Mouse (Mus musculus): Measurements from ENCODE around the gene Large1. TPM values are rescaled to one million over a fixed set of nuclear protein-coding genes. Genes with fewer than 3 reads are reported as not detected.

The Large1 gene
- polyA plus RNA-seq, 1 experiment from 2014 or later, result 14.8 TPM

DNA sequence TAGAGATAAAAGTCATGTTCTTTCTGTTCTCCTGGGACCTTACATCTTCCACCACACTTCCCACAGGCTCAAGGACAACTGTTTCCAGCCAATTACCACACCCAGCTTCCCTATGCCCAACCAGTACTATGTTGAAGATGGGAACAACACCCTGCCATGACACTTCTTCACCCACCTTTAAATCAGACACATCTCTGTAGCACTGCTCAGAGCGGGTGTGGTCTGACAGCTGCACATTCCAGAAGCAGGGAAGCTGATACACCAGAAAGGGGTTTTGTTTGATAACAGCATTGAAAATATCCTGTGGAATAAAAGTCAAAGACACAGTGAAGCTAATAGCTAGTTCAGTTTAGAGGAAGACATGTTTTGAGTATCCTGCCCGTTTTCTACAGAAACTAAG lies 470.3 kb downstream of the Large1 start:
- ATAC-seq, result no peak
- no peak overlapping the region for H3K27ac ChIP-seq (ENCODE audit: low read length)
- H3K4me2 ChIP-seq (ENCODE audit: low read length), result no peak overlapping the region
- WGBS, result 97% methylated on average over 2 of the region's 2 CpGs
- no peak overlapping the region for H3K4me3 ChIP-seq (ENCODE audit: low read depth, low read length)
- no peaks in the 10 kb centered on the region for H3K27me3 ChIP-seq (ENCODE audit: control insufficient read depth, insufficient read depth, low read depth, low read length)
- H3K36me3 ChIP-seq (ENCODE audit: control insufficient read depth, insufficient read depth, low read length), result no peaks in the 10 kb centered on the region
- H3K9ac ChIP-seq (ENCODE audit: low read depth, low read length), result no peak overlapping the region
- no peaks in the 10 kb centered on the region for H3K9me3 ChIP-seq (replicated peaks; ENCODE audit: control insufficient read depth, low read length, poor library complexity, severe bottlenecking)
- no peaks in the 10 kb centered on the region for H3K4me1 ChIP-seq (ENCODE audit: control insufficient read depth, insufficient read depth, low read length)

DNA sequence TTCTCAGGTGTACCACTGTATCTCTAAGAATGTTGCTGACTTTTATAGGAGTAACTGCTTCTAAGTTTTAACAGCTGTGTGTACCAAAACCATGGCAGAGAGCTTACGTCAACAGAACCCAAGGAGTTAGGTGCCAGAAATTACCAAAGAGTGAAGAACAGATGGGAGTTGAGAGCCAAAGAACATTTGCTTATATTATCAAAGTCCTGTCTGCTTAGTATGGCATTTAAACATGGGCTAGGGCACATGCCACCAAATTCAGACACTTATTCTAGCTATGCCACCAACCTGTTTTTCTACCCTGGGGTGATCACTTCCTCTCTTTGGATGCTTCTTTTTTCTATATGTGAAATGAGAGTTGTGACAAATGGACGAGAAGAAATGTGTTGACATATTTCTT lies 479.9 kb downstream of the Large1 start:
- H3K4me2 ChIP-seq (ENCODE audit: low read length), result no peak overlapping the region
- no peaks in the 10 kb centered on the region for H3K9me3 ChIP-seq (replicated peaks; ENCODE audit: control insufficient read depth, low read length, poor library complexity, severe bottlenecking)
- no peaks in the 10 kb centered on the region for H3K4me1 ChIP-seq (ENCODE audit: control insufficient read depth, insufficient read depth, low read length)
- H3K4me3 ChIP-seq (ENCODE audit: low read depth, low read length), result no peak overlapping the region
- H3K36me3 ChIP-seq (ENCODE audit: control insufficient read depth, insufficient read depth, low read length), result no peaks in the 10 kb centered on the region
- H3K27ac ChIP-seq (ENCODE audit: low read length), result no peak overlapping the region
- no peaks in the 10 kb centered on the region for H3K27me3 ChIP-seq (ENCODE audit: control insufficient read depth, insufficient read depth, low read depth, low read length)
- WGBS, result 93% methylated on average over 2 of the region's 2 CpGs
- no peak overlapping the region for H3K9ac ChIP-seq (ENCODE audit: low read depth, low read length)
- no peak for ATAC-seq

DNA sequence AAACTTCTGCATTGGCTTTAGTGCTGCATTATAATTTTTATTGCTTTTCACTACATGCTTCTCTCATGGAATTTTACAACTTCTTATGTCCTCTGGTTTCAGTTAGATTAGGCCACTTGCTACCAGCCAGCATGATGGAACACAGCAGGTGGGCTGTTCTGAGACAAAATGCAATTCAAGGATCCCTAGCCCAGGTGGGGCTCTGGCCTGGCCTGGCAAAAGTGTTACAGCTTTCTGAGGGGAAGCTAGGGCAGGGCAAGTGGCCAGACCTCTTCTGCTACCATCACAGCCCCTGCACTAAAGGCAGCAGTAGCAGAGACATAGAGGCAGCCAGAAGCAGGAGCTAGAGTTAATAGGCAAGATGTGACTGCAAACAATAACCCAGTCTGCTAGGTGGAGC lies 506.5 kb downstream of the Large1 start:
- Histone ChIP-seq H3K27ac (ENCODE audit: low read length) (no peak overlapping the region), H3K27me3 (ENCODE audit: control insufficient read depth, insufficient read depth, low read depth, low read length) (no peaks in the 10 kb centered on the region), H3K9me3 (replicated peaks; ENCODE audit: control insufficient read depth, low read length, poor library complexity, severe bottlenecking) (no peaks in the 10 kb centered on the region), H3K9ac (ENCODE audit: low read depth, low read length) (no peak overlapping the region), H3K36me3 (ENCODE audit: control insufficient read depth, insufficient read depth, low read length) (peaks cover 14% of the 10 kb centered on the region), H3K4me2 (ENCODE audit: low read length) (no peak overlapping the region), H3K4me3 (ENCODE audit: low read depth, low read length) (no peak overlapping the region), H3K4me1 (ENCODE audit: control insufficient read depth, insufficient read depth, low read length) (no peaks in the 10 kb centered on the region)
- ATAC-seq, result no peak

DNA sequence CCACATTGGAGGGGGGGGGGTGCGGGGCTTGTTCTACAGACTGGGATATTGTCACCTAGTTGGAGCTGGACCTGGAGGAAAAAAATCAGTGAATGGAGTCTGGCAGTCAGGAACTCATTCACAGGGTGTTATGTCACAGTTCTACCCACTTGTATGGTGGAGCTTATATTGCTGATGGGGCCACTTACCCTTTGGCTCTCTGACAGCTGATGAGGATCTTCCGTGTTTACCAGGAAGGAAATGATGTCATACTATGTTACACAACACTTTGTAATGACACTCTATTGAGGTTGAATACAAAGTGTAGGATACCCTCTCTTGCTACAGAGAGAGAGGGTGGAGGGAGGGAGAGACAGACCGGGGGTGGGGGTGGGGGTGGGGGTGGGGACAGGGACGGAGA lies 517.5 kb downstream of the Large1 start:
- H3K27ac ChIP-seq (ENCODE audit: low read length), result no peak overlapping the region
- H3K9me3 ChIP-seq (replicated peaks; ENCODE audit: control insufficient read depth, low read length, poor library complexity, severe bottlenecking), result no peaks in the 10 kb centered on the region
- no peak for ATAC-seq
- H3K4me3 ChIP-seq (ENCODE audit: low read depth, low read length), result no peak overlapping the region
- WGBS, result 90% methylated on average over 4 of the region's 4 CpGs
- H3K27me3 ChIP-seq (ENCODE audit: control insufficient read depth, insufficient read depth, low read depth, low read length), result no peaks in the 10 kb centered on the region
- H3K4me1 ChIP-seq (ENCODE audit: control insufficient read depth, insufficient read depth, low read length), result no peaks in the 10 kb centered on the region
- no peak overlapping the region for H3K9ac ChIP-seq (ENCODE audit: low read depth, low read length)
- H3K36me3 ChIP-seq (ENCODE audit: control insufficient read depth, insufficient read depth, low read length), result peaks cover 8% of the 10 kb centered on the region
- H3K4me2 ChIP-seq (ENCODE audit: low read length), result no peak overlapping the region

DNA sequence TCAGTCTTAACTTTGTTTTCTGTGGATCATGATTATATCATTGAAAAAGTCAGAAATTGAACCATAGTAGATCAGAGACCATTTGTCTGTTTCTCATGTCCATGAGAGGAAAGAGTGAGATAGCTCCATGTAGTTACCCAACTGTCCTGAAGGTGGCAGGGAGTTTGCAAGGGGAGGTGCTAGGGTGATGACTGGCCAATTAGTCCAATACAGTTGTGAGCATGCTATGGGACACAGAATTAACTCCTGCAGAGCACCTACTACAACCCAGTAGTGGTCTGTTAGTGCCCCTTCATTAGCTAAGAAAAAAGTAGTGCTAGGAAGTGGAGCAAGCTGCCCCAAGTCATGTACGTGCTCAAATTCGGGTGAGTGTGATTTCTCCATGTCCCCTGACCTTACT lies 520.2 kb downstream of the Large1 start:
- Histone ChIP-seq H3K9me3 (replicated peaks; ENCODE audit: control insufficient read depth, low read length, poor library complexity, severe bottlenecking) (no peaks in the 10 kb centered on the region), H3K4me3 (ENCODE audit: low read depth, low read length) (no peak overlapping the region), H3K4me2 (ENCODE audit: low read length) (no peak overlapping the region), H3K27me3 (ENCODE audit: control insufficient read depth, insufficient read depth, low read depth, low read length) (no peaks in the 10 kb centered on the region), H3K27ac (ENCODE audit: low read length) (no peak overlapping the region), H3K4me1 (ENCODE audit: control insufficient read depth, insufficient read depth, low read length) (no peaks in the 10 kb centered on the region), H3K9ac (ENCODE audit: low read depth, low read length) (no peak overlapping the region), H3K36me3 (ENCODE audit: control insufficient read depth, insufficient read depth, low read length) (peaks cover 8% of the 10 kb centered on the region)
- WGBS, result 83% methylated on average over 2 of the region's 2 CpGs
- no peak for ATAC-seq

DNA sequence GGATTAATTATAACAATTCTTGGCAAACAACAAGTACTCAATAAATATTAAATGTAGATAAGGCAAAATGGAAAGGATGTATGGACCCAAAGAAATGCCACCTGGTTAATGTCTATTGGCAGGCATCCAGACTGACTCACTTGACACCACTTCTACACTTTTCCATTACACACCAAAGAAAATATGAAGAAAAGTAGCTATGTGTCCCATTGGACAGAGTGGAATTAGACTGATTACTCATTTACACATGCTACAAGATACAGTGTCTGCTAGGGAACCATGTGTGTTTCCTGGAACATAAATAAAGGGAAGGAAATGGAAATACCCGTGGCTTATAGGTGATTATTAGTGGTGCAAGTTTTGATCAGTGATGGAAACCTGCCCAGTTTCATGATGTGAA lies 521.0 kb downstream of the Large1 start:
- Histone ChIP-seq H3K27me3 (ENCODE audit: control insufficient read depth, insufficient read depth, low read depth, low read length) (no peaks in the 10 kb centered on the region), H3K4me2 (ENCODE audit: low read length) (no peak overlapping the region), H3K9ac (ENCODE audit: low read depth, low read length) (no peak overlapping the region), H3K27ac (ENCODE audit: low read length) (no peak overlapping the region), H3K4me3 (ENCODE audit: low read depth, low read length) (no peak overlapping the region), H3K36me3 (ENCODE audit: control insufficient read depth, insufficient read depth, low read length) (peaks cover 8% of the 10 kb centered on the region), H3K4me1 (ENCODE audit: control insufficient read depth, insufficient read depth, low read length) (no peaks in the 10 kb centered on the region), H3K9me3 (replicated peaks; ENCODE audit: control insufficient read depth, low read length, poor library complexity, severe bottlenecking) (no peaks in the 10 kb centered on the region)
- no peak for ATAC-seq
- WGBS, result 100% methylated on average over 1 of the region's 1 CpGs

DNA sequence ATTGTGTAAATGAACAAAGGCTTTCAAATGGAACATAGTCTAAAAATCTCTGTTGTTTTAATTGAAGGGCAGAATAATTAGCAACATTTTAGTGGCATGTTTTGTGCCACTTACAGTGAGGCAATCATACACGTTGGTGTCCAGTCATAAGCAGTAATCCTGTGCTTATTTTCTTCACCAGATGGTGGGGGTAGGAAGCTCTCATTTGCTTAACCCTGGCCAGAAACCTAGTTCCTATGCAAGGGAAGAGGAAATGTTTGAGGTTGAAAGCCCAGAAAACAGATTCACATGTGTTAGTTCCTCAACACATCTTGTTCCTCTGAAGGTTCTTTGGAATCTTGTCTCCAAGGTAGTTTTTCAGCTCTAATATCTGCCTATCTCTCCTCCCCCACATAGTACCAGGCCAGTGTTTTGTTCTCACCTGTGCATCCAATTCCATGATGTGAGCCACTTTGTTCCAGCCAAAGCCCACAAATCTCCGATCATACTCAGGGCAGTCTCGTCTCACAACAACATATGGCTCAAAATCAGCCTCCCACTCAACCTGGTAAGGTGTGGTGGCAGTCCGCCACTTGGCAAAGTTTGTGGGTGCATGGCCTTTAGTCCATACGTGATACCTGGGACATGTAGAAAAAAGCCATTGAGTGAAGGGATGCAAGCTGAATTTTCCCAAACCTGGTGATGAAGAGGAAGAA lies 535.5 kb downstream of the Large1 start:
- H3K4me1 ChIP-seq (ENCODE audit: control insufficient read depth, insufficient read depth, low read length), result no peaks in the 10 kb centered on the region
- no peaks in the 10 kb centered on the region for H3K27me3 ChIP-seq (ENCODE audit: control insufficient read depth, insufficient read depth, low read depth, low read length)
- H3K4me3 ChIP-seq (ENCODE audit: low read depth, low read length), result no peak overlapping the region
- H3K36me3 ChIP-seq (ENCODE audit: control insufficient read depth, insufficient read depth, low read length), result peaks cover 8% of the 10 kb centered on the region
- WGBS, result 91% methylated on average over 5 of the region's 5 CpGs
- ATAC-seq, result no peak
- no peak overlapping the region for H3K4me2 ChIP-seq (ENCODE audit: low read length)
- H3K9me3 ChIP-seq (replicated peaks; ENCODE audit: control insufficient read depth, low read length, poor library complexity, severe bottlenecking), result no peaks in the 10 kb centered on the region
- no peak overlapping the region for H3K9ac ChIP-seq (ENCODE audit: low read depth, low read length)
- H3K27ac ChIP-seq (ENCODE audit: low read length), result no peak overlapping the region

DNA sequence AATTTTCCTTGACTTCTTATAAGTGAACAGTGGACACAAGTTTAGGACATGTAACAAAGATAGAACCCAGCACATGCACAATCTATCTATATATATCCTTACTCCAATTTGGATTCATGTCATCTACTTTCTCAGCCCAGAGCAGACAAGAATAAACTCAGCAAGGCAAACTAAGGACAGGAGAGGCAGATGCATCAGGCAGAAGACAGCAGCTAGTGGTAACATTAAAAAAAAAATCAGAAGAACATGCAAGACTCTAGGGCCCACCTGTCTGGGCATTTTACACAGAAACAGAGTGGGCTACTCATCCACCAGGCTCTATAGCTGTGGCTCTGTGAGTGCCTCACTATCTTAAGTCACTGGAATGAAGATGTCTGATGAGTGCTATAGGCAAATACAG lies 536.7 kb downstream of the Large1 start:
- Histone ChIP-seq H3K27me3 (ENCODE audit: control insufficient read depth, insufficient read depth, low read depth, low read length) (no peaks in the 10 kb centered on the region), H3K9ac (ENCODE audit: low read depth, low read length) (no peak overlapping the region), H3K4me2 (ENCODE audit: low read length) (no peak overlapping the region), H3K4me1 (ENCODE audit: control insufficient read depth, insufficient read depth, low read length) (no peaks in the 10 kb centered on the region), H3K9me3 (replicated peaks; ENCODE audit: control insufficient read depth, low read length, poor library complexity, severe bottlenecking) (no peaks in the 10 kb centered on the region), H3K36me3 (ENCODE audit: control insufficient read depth, insufficient read depth, low read length) (peaks cover 8% of the 10 kb centered on the region), H3K4me3 (ENCODE audit: low read depth, low read length) (no peak overlapping the region), H3K27ac (ENCODE audit: low read length) (no peak overlapping the region)
- ATAC-seq, result no peak

DNA sequence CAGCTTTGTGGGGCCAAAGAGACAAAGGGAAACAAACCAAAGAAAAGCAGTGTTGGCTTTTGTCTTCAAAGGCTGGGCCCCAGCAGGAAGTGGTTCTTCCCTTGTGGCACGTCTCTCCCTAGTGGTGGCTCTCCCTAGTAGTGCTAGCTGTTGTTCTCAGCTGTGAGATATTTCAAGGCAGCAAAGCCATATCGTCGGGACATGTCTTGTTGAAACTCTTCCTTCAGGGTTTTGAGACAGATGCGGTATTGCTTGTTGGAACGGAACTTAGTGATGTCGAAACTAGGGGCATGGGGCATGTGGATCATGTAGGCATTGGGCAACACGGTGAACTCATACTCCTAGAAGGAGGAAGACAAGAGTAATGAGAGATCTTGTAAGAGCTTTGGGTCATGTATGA lies 537.7 kb downstream of the Large1 start:
- Histone ChIP-seq H3K9me3 (replicated peaks; ENCODE audit: control insufficient read depth, low read length, poor library complexity, severe bottlenecking) (no peaks in the 10 kb centered on the region), H3K27me3 (ENCODE audit: control insufficient read depth, insufficient read depth, low read depth, low read length) (no peaks in the 10 kb centered on the region), H3K4me1 (ENCODE audit: control insufficient read depth, insufficient read depth, low read length) (no peaks in the 10 kb centered on the region), H3K27ac (ENCODE audit: low read length) (no peak overlapping the region), H3K4me3 (ENCODE audit: low read depth, low read length) (no peak overlapping the region), H3K9ac (ENCODE audit: low read depth, low read length) (no peak overlapping the region), H3K4me2 (ENCODE audit: low read length) (no peak overlapping the region), H3K36me3 (ENCODE audit: control insufficient read depth, insufficient read depth, low read length) (peaks cover 8% of the 10 kb centered on the region)
- ATAC-seq, result no peak
- WGBS, result 88% methylated on average over 7 of the region's 7 CpGs
